Mouse (Mus musculus) liver, embryonic 14.5 days (tissue): ENCODE data around the gene Stub1.

ENCODE experiments used
- CTCF ChIP-seq: IDR thresholded peaks from 2 replicates; pipeline ENCODE4 v1.5.1; 2016; ENCODE audit warnings: antibody characterized with exemption, low read depth, control low read depth
- EP300 ChIP-seq: IDR thresholded peaks from 2 replicates; pipeline ENCODE4 v1.6.1; 2016; ENCODE audit warnings: antibody characterized with exemption, low read depth

DNA sequence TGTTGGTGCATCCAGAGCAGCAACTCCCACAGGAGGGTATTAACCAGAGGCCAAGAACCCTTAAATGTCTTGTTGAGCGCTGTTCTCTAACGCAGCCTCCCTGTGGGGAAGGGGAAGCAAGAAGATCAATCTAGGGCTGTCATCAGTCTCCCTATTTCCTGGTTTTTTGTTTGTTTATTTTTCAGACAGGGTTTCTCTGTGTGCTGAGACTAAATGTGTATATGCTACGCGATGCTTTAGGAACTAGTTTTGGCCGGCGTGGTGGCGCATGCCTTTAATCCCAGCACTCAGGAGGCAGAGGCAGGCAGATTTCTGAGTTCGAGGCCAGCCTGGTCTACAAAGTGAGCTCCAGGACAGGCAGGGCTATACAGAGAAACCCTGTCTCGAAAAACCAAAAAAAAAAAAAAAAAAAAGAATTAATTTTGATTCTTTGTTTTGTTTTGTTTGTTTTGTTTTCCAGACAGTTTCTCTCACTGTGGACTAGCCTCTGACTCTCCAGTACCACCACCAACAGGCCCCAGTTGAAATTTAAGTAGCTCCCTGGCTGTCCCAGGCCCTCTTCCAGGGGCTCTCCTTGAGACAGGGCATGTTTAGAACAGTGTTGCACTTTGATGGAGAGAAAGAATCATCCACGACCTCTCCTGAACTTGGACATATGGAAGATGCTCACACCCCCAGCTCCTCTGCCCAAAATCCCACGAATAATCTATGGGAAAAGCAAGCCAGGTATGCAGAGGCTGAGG is 40.4 kb upstream of the Stub1 start:
- TF ChIP-seq EP300 (no peak), CTCF (no peak)
